Comparison of ENCODE assay signal across 8 mouse cellular contexts in the genomic region with DNA sequence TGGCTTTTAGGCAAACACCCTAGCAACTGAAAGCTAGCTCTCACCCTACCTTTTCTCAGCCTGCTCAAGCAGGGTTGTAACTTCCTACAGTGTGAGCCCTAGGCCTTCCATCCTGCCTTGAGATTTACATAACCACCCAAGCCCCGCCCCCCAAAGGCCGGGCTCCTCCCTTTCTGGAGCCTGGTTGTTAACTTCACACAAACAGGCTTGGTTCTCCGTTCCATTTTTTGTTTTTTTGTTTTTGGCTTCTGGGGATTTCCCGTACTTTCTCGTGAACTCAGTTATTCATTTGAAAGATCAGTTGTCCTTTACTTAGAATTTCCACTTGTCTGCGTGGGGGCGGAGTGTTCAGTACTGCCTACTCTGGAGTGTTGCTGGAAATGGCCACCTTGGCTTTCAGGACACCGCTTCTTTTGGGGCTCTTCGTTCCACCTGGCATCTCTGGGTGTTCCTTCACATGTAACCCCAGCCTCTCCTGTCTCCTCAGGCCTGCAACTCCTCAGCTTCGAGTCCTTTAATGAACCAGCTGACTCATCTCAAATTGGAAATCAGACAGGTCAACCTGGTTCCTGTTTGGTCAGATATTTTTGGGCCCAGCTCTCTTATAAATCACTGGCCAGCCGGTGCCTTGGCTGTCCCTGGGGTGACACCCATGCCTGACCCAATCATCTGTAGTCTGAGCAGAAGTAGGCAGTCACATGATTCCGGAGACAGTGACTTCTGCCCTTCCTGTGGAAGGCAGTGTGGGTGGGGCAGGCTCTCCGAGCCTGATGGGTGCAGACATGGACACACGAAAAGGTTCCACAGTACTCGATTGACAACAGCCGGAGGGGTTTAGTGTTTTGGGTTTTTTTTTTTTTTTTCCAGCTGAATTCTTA. TPM values are rescaled to one million over a fixed set of nuclear protein-coding genes. Genes with fewer than 3 reads are reported as not detected.
DNase-seq lines count a peak whose midpoint lies in the region; ATAC-seq lines count a peak whose summit lies in the region.

No protein-coding gene starts in this region.

- H3K9ac ChIP-seq in midbrain, embryonic 11.5 days (ENCODE audit: low read length): no peak overlapping the region
- H3K9ac ChIP-seq in liver, embryonic 11.5 days (ENCODE audit: low read depth, low read length): no peak overlapping the region

- ATAC-seq in midbrain, embryonic 11.5 days (ENCODE audit: low FRiP score): no peak
- peak; percentile 80 for ATAC-seq in liver, embryonic 11.5 days (replicated peaks; ENCODE audit: low FRiP score)

- H3K9me3 ChIP-seq in midbrain, embryonic 11.5 days (ENCODE audit: control insufficient read depth, low read length): no peaks in the 10 kb centered on the region
- H3K9me3 ChIP-seq in midbrain, embryonic 10.5 days (replicated peaks): peaks cover 4% of the 10 kb centered on the region; the same call in 1 of the 2 replicates
- H3K9me3 ChIP-seq in liver, embryonic 11.5 days (ENCODE audit: control insufficient read depth, low read length): no peaks in the 10 kb centered on the region

- no peak for DNase-seq in midbrain, embryonic 11.5 days (ENCODE audit: low spot score, missing footprints)
- no peak for DNase-seq in midbrain, embryonic 10.5 days (ENCODE audit: low spot score)
- peak; percentile 88 for DNase-seq in c-Kit-positive CD71-positive TER-119-negative erythroid progenitor cells, embryonic 14.5 days (ENCODE audit: low read depth)
- DNase-seq in heart, postnatal 10 days: peak; percentile 71 to 77
- peak; percentile 71 for DNase-seq in liver, embryonic 11.5 days (ENCODE audit: low spot score)
- peak; percentile 86 for DNase-seq in skeletal muscle tissue, adult 2 months (ENCODE audit: low read depth, low spot score)
- no peak for DNase-seq in neural tube, embryonic 10.5 days (ENCODE audit: extremely low spot score, low spot score)
- DNase-seq in cerebellum, adult 9-11 months: no peak

- 0 out of 2 replicates have a peak overlapping the region, but pooled peaks have one; percentile 14 for H3K27ac ChIP-seq in midbrain, embryonic 11.5 days (ENCODE audit: low read depth, low read length)
- no peak overlapping the region for H3K27ac ChIP-seq in midbrain, embryonic 10.5 days (replicated peaks)
- peak overlapping the region; percentile 23; the same call in 1 of the 2 replicates for H3K27ac ChIP-seq in liver, embryonic 11.5 days (ENCODE audit: low read depth, low read length)

- H3K27me3 ChIP-seq in midbrain, embryonic 11.5 days (ENCODE audit: control insufficient read depth, insufficient read depth, low read length): no peaks in the 10 kb centered on the region
- 0 out of 2 replicates have a peak, but pooled peaks cover 4% of the 10 kb centered on the region for H3K27me3 ChIP-seq in midbrain, embryonic 10.5 days (ENCODE audit: low read depth, poor library complexity, severe bottlenecking)
- no peaks in the 10 kb centered on the region for H3K27me3 ChIP-seq in liver, embryonic 11.5 days (replicated peaks; ENCODE audit: control insufficient read depth, insufficient read depth, low read length)

- intact Hi-C loops in heart, postnatal 10 days (cut with DNase I): no loop called here

- 64% methylated on average over 16 of the region's 16 CpGs for WGBS in midbrain, embryonic 11.5 days
- 65% methylated on average over 16 of the region's 16 CpGs for WGBS in midbrain, embryonic 10.5 days
- WGBS in liver, embryonic 11.5 days: 33% methylated on average over 16 of the region's 16 CpGs

- H3K36me3 ChIP-seq in midbrain, embryonic 11.5 days (ENCODE audit: control insufficient read depth, insufficient read depth, low read length): no peaks in the 10 kb centered on the region
- no peaks in the 10 kb centered on the region for H3K36me3 ChIP-seq in midbrain, embryonic 10.5 days
- H3K36me3 ChIP-seq in liver, embryonic 11.5 days (ENCODE audit: control insufficient read depth, insufficient read depth, low read length): no peaks in the 10 kb centered on the region

- peaks cover 3% of the 10 kb centered on the region; the same call in 1 of the 2 replicates for H3K4me1 ChIP-seq in midbrain, embryonic 11.5 days (ENCODE audit: control insufficient read depth, insufficient read depth, low read length)
- peaks cover 14% of the 10 kb centered on the region for H3K4me1 ChIP-seq in midbrain, embryonic 10.5 days
- peaks cover 16% of the 10 kb centered on the region; the same call in 1 of the 2 replicates for H3K4me1 ChIP-seq in liver, embryonic 11.5 days (replicated peaks; ENCODE audit: control insufficient read depth, insufficient read depth, low read length)

- H3K4me2 ChIP-seq in midbrain, embryonic 11.5 days: no peak overlapping the region
- H3K4me2 ChIP-seq in liver, embryonic 11.5 days: peak overlapping the region; percentile 53

- H3K4me3 ChIP-seq in midbrain, embryonic 11.5 days (ENCODE audit: low read depth, low read length): no peak overlapping the region
- H3K4me3 ChIP-seq in midbrain, embryonic 10.5 days: no peak overlapping the region
- 0 out of 2 replicates have a peak overlapping the region, but pooled peaks have one; percentile 8 for H3K4me3 ChIP-seq in liver, embryonic 11.5 days (ENCODE audit: low read depth, low read length)

RNA-seq across cellular contexts. Expression of a gene that starts 9.7 kb away (rescaled TPM):
- polyA plus RNA-seq in midbrain, embryonic 11.5 days (2014; fragmentation: Nextera tagmentation; extraction: Ambion mirVana): 16.1 and 17.4 TPM in 2 replicates
- polyA plus RNA-seq in midbrain, embryonic 10.5 days (2016; fragmentation: Nextera tagmentation; extraction: Ambion mirVana): 15.2 and 15.9 TPM in 2 replicates
- total RNA-seq in heart, postnatal 10 days (2021): 10 to 100 TPM; 27.6 to 28.4 TPM
- 15.2 and 16.6 TPM in 2 replicates for polyA plus RNA-seq in liver, embryonic 11.5 days (2014; fragmentation: Nextera tagmentation; extraction: Ambion mirVana)

Comparison
In these comparisons a context has a peak if more than half of its experiments do, and no peak if none do; other contexts are left out.
1. DNase-seq: peak in c-Kit-positive CD71-positive TER-119-negative erythroid progenitor cells, embryonic 14.5 days (single experiment), heart, postnatal 10 days (2 of 2), liver, embryonic 11.5 days (single experiment) and skeletal muscle tissue, adult 2 months (single experiment); none in midbrain, embryonic 11.5 days (single experiment), midbrain, embryonic 10.5 days (single experiment), neural tube, embryonic 10.5 days (single experiment) and cerebellum, adult 9-11 months (single experiment).